Mouse (Mus musculus) midbrain, embryonic 16.5 days (tissue): ENCODE measurements around the gene Zfp936. TPM values are rescaled to one million over a fixed set of nuclear protein-coding genes. Genes with fewer than 3 reads are reported as not detected.
"Not testable (repeated sequence)": the region's sequence is repeated elsewhere in the genome, so short reads cannot be mapped to it uniquely, and the experiment has no call there.

Experiments used
- ATAC-seq: fragments of 200-750 bp; cut with Nextera tagmentation; 2 replicates; pipeline ENCODE4 v1.8.0; 2017; ENCODE audit warnings: moderate TSS enrichment
- H3K27ac ChIP-seq: fragments of 300-500 bp; sonication (generic); 2 replicates; pipeline ENCODE4 v1.5.1; 2014; ENCODE audit warnings: mild to moderate bottlenecking, low read length, mixed read lengths
- H3K27me3 ChIP-seq: fragments of 300-500 bp; sonication (generic); 2 replicates; pipeline ENCODE4 v1.6.1; 2014; ENCODE audit warnings: low read depth, low read length, mixed read lengths; ENCODE audit not compliant: control insufficient read depth, insufficient read depth
- H3K36me3 ChIP-seq: fragments of 300-500 bp; sonication (generic); 2 replicates; pipeline ENCODE4 v1.6.1; 2014; ENCODE audit warnings: mild to moderate bottlenecking, low read length, moderate library complexity, mixed read lengths; ENCODE audit not compliant: control insufficient read depth, insufficient read depth
- H3K4me1 ChIP-seq: fragments of 300-500 bp; sonication (generic); 2 replicates; pipeline ENCODE4 v1.6.1; 2014; ENCODE audit warnings: mild to moderate bottlenecking, low read length, mixed read lengths; ENCODE audit not compliant: control insufficient read depth, insufficient read depth
- H3K4me2 ChIP-seq: fragments of 300-500 bp; sonication (generic); 2 replicates; pipeline ENCODE4 v1.6.1; 2014; ENCODE audit warnings: mild to moderate bottlenecking, low read length, mixed read lengths
- H3K4me3 ChIP-seq: fragments of 300-500 bp; sonication (generic); 2 replicates; pipeline ENCODE4 v1.5.1; 2014; ENCODE audit warnings: low read depth, mild to moderate bottlenecking, low read length, moderate library complexity, mixed read lengths
- H3K9ac ChIP-seq: fragments of 300-500 bp; sonication (generic); 2 replicates; pipeline ENCODE4 v1.6.1; 2014; ENCODE audit warnings: low read depth, low read length, mixed read lengths
- H3K9me3 ChIP-seq: fragments of 300-500 bp; sonication (generic); replicated peaks from 2 replicates; pipeline ENCODE4 v1.6.1; 2014; ENCODE audit warnings: mild to moderate bottlenecking, low read length, mixed read lengths; ENCODE audit not compliant: control insufficient read depth, poor library complexity, severe bottlenecking
- WGBS: fragments of 180-500 bp; shearing (Covaris S2); extraction: QIAGEN DNeasy Blood & Tissue Kit; methylation state at CpG from one replicate; pipeline ENCODE4 v1.1.7; 2014; 5-methylcytosine and 5-hydroxymethylcytosine counted together
- polyA plus RNA-seq: library from polyadenylated mRNA; unstranded; fragments of >200 nt; fragmentation: Nextera tagmentation; extraction: Ambion mirVana; gene quantifications from 2 replicates; pipeline ENCODE4 v1.2.1, GENCODE M21; 2015

The Zfp936 gene
- not detected in 2 replicates for polyA plus RNA-seq

DNA sequence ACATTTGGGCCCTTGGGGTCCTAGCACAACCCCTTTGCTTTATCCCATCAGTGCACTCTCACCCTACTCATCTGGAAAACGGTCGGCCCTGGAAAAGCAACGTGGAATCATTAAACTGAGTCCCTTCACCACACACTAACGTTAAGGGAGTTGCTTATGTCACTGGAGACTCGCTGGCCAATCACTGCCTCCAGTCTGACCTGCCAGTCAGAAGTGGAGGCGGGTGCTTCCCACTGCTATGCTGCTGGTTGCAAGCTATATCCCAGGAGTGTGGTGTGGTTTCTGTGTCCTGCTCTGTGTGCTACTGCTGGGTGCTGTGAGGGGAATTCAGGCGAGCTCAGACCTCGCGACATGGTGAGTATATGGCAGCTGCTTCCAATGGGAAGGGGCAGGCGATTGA, at the start of gene Zfp936:
Gene Zfp936 (plus strand): TSS at position 301 of the 400 bp plus-strand sequence.
- not testable (repeated sequence) for H3K4me3 ChIP-seq, H3K9me3 ChIP-seq, H3K4me2 ChIP-seq, H3K27ac ChIP-seq, ATAC-seq, H3K36me3 ChIP-seq, H3K27me3 ChIP-seq, H3K9ac ChIP-seq, H3K4me1 ChIP-seq
- 77% methylated on average over 10 of the region's 10 CpGs for WGBS

DNA sequence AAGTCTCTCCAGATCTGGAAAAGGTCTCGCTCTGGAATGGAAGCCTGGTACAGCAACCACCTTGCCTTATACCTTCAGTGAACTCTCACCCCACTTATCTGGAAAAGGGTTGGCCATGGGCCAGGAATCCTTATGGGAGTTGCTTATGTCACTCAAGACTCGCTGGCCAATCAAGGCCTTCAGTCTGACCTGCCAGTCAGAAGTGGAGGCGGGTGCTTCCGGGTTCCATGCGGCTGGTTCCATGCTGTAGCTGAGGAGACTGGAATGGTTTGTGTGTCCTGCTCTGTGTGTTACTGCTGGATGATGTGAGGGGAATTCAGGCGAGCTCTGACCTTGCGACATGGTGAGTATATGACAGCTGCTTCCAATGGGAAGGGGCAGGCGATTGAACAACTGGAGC, 36.2 kb upstream of the Zfp936 start:
- Histone ChIP-seq H3K9me3 (peaks cover 19% of the 10 kb centered on the region; the same call in 1 of the 2 replicates), H3K4me2 (no peak overlapping the region), H3K4me3 (no peak overlapping the region), H3K27ac (no peak overlapping the region), H3K27me3 (no peaks in the 10 kb centered on the region), H3K4me1 (no peaks in the 10 kb centered on the region), H3K36me3 (no peaks in the 10 kb centered on the region), H3K9ac (no peak overlapping the region)
- no peak for ATAC-seq
- WGBS = 93% methylated on average over 8 of the region's 8 CpGs

DNA sequence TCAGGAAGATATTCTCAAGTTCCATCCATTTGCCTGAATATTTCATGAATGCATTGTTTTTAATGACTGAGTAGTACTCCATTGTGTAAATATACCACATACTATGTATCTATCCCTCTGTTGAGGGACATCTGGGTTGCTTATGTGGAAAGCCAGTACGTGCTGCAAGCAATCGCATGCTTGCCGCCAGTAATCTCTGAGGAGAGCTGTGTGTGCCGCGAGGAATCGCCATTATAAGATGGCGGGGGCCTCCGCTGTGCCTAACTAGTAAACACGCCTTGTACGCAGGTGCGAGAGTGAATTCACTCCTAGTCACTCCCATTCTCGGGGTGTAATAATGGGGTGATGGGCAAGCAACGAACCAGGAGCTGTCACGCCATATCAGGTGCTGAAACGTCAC, 14.7 kb downstream of the Zfp936 start:
- H3K9ac ChIP-seq, H3K27ac ChIP-seq, H3K4me1 ChIP-seq, H3K4me2 ChIP-seq, H3K4me3 ChIP-seq, H3K36me3 ChIP-seq, ATAC-seq, H3K27me3 ChIP-seq: not testable (repeated sequence)
- WGBS = 92% methylated on average over 13 of the region's 15 CpGs
- peaks cover 30% of the 10 kb centered on the region for H3K9me3 ChIP-seq

GRCm38 (mm10) chr7:43164121-43164520, 50.1 kb downstream of the Zfp936 start:
- not testable (repeated sequence) for H3K4me3 ChIP-seq, H3K27ac ChIP-seq, ATAC-seq, H3K36me3 ChIP-seq, H3K4me2 ChIP-seq, H3K4me1 ChIP-seq, H3K9ac ChIP-seq, H3K27me3 ChIP-seq
- 75% methylated on average over 4 of the region's 4 CpGs for WGBS
- H3K9me3 ChIP-seq = peaks cover 52% of the 10 kb centered on the region

DNA sequence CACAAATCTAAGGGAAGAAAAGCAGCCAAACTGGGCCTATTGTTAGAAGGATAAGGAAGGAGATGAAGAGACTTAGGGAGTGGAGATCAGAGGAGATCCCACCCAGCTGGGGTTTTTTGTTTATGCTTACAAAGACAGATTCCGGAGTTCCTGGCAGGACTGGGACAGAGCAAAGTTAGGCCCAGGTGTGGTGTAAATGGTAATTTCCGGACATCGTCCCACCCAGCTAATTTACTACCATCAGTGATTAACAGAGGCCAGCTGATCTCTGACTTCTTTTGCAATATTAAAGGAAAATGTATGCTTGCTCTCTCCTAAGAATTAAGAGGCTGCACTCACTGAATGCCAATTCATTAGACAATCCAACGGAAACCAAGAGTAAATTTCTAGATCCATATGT, 53.1 kb downstream of the Zfp936 start:
- H3K4me2 ChIP-seq, H3K4me3 ChIP-seq, H3K9ac ChIP-seq, H3K36me3 ChIP-seq, H3K27me3 ChIP-seq, H3K4me1 ChIP-seq, ATAC-seq, H3K27ac ChIP-seq: not testable (repeated sequence)
- WGBS = 82% methylated on average over 4 of the region's 4 CpGs
- H3K9me3 ChIP-seq = peaks cover 61% of the 10 kb centered on the region

- H3K9me3 ChIP-seq = peaks cover 59% of the 10 kb centered on the region
- not testable (repeated sequence) for H3K36me3 ChIP-seq, H3K4me2 ChIP-seq, ATAC-seq, H3K4me1 ChIP-seq, H3K9ac ChIP-seq, H3K27me3 ChIP-seq, H3K4me3 ChIP-seq, H3K27ac ChIP-seq
- WGBS = 85% methylated on average over 1 of the region's 1 CpGs
These were observed 53.8 kb downstream of the Zfp936 start for GRCm38 (mm10) chr7:43167811-43168210.

DNA sequence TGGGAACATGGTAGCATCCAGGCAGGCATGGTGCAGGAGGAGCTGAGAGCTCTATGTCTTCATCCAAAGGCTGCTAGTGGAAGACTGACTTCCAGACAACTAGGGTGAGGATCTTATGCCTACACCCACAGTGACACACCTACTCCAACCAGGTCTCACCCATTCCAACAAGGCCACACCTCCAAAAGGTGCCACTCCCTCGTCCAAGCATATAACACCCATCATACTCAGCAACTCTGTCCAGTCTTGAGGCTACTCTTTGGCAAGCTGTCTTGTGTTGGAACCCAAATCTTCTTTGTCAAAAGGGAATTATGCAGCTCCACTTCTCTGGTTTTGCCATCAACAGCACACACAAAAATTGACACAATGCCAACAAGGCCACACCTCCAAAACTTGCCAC, 54.2 kb downstream of the Zfp936 start:
- WGBS = 31% methylated on average over 1 of the region's 1 CpGs
- H3K9me3 ChIP-seq = peaks cover 61% of the 10 kb centered on the region
- H3K4me3 ChIP-seq, H3K27ac ChIP-seq, H3K36me3 ChIP-seq, H3K4me2 ChIP-seq, ATAC-seq, H3K9ac ChIP-seq, H3K4me1 ChIP-seq, H3K27me3 ChIP-seq: not testable (repeated sequence)

DNA sequence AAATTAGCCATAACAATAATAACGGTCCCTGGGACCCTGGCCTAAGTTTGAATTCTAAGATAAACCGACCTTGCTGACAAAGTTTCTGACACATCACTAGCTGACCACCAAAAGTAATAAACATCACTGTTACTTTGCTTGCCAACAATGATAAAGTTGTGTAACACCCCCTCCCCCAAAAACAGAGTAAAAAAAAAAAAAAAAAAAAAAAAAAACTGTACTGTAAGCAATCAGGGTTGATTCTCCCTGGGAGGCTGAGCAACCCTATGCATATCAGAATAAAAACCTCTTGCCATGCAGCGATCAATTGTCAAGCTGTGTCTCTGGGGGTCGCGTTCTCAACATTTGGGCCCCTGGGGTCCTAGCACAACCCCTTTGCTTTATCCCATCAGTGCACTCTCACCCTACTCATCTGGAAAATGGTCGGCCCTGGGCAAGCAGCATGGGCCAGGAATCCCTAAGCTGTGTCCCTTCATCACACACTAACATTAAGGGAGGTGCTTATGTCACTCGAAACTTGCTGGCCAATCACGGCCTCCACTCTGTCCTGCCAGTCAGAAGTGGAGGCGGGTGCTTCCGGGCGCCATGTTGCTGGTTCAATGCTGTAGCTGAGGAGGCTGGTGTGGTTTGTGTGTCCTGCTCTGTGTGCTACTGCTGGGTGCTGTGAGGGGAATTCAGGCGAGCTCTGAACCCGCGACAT, 63.1 kb downstream of the Zfp936 start:
- no peak overlapping the region for H3K27ac ChIP-seq
- H3K4me2 ChIP-seq = no peak overlapping the region
- no peak for ATAC-seq
- WGBS = 86% methylated on average over 14 of the region's 14 CpGs
- H3K9ac ChIP-seq = no peak overlapping the region
- no peaks in the 10 kb centered on the region for H3K27me3 ChIP-seq
- no peaks in the 10 kb centered on the region for H3K4me1 ChIP-seq
- H3K4me3 ChIP-seq = no peak overlapping the region
- no peaks in the 10 kb centered on the region for H3K36me3 ChIP-seq
- peaks cover 46% of the 10 kb centered on the region for H3K9me3 ChIP-seq

DNA sequence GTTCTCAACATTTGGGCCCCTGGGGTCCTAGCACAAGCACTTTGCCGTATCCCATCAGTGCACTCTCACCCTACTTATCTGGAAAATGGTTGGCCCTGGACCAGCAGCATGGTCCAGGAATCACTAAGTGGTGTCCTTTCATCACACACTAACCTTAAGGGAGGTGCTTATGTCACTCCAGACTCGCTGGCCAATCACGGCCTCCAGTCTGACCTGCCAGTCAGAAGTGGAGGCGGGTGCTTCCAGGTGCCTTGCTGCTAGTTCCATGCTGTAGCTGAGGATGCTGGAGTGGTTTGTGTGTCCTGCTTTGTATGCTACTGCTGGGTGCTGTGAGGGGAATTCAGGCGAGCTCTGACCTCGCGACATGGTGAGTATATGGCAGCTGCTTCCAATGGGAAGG, 99.8 kb downstream of the Zfp936 start:
- H3K4me3 ChIP-seq, ATAC-seq, H3K9ac ChIP-seq, H3K27ac ChIP-seq, H3K27me3 ChIP-seq, H3K9me3 ChIP-seq, H3K36me3 ChIP-seq, H3K4me2 ChIP-seq, H3K4me1 ChIP-seq: not testable (repeated sequence)
- WGBS = 77% methylated on average over 7 of the region's 7 CpGs
